Mouse (Mus musculus) heart, postnatal 14 days (tissue): Measurements from ENCODE around the gene Acvr1c. TPM values are rescaled to one million over a fixed set of nuclear protein-coding genes. Genes with fewer than 3 reads are reported as not detected.

ENCODE experiments used
- DNase-seq, 2 experiments: peaks; one replicate each; pipeline ENCODE4 v3.0.0; 2021 to 2022
- intact Hi-C: fragments of 180-260 bp; cut with DNase I; formaldehyde crosslinking; loops from one replicate; pipeline ENCODE4 v1.15.1; 2025
- total RNA-seq, 2 experiments: library from RNA; stranded (reverse); gene quantifications; 2 replicates each; pipeline ENCODE4 v1.2.3; 2021

Acvr1c gene
- total RNA-seq, 2 experiments from 2014 or later = 0.32 to 2.5 TPM

- no peak for DNase-seq
- intact Hi-C loops = loop anchor here (10.0 kb wide), 1 partner anchor 265 kb away; no protein-coding TSS in a partner anchor
These were observed 67.8 kb downstream of the Acvr1c start for GRCm38 (mm10) chr2:58289759-58290431.

- intact Hi-C loops = loop anchor here (10.0 kb wide), 1 partner anchor 265 kb away; no protein-coding TSS in a partner anchor
- DNase-seq = no peak
These were observed 68.4 kb downstream of the Acvr1c start for GRCm38 (mm10) chr2:58289331-58289730.

DNA sequence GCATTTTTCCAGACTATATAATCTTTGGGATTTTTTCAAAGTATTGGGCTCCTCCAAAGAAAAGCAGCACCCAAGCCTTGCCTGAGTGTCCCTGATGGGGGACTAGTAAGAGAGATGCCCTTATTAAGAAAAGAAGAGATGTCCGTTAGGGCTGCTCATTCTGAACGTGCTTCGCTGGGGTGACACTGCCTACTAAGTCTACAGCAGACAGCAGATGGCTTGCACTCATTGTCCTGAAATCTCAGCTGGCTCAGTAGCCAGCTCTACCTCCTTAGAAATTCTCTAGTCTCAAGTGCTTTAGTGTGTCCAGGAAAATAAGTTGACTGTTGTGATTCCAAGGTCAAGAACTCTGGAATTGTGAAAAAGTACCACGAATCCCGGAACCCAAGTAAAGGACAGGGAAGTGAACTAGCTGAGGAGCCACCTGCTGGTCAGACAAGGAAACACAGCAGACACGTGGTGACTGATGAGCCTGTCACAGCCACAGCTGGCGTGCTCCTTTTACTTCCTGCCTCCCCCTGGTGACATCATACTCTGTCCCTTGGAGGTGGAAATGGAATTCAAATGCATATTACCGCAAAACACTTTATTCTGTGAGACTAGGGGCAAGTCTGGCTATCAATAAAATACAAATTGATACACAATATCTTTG is 75.3 kb downstream of the Acvr1c start:
- DNase-seq = peak; percentile 33 to 67
- intact Hi-C loops = loop anchor here (2.0 to 10.0 kb wide), 3 partner anchors 85 to 258 kb away; partner anchors contain the start of gene Cytip

- intact Hi-C loops = loop anchor here (5.0 to 10.0 kb wide), 2 partner anchors 84 to 256 kb away; partner anchors contain the start of gene Cytip
- DNase-seq = no peak
These were observed 76.6 kb downstream of the Acvr1c start for GRCm38 (mm10) chr2:58281046-58281445.

DNA sequence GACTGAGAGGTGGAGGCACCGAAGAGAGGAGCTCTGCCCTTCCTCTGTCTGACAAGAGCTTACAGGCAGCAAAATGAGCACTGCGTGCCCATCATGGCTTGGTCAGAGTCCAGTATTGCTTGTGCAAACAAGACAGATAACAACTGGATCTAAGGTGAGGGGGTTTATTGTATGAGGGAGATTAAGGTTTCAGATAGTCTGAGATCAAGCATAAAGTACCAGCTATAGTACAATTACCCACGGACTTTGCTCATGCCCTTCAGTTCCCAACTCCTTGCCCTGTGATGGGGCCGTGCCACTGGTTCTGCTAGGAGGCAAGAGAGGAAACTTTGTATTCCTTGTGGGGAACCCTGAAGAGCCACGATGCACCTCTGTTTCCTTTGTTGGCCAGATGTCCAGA is 78.5 kb downstream of the Acvr1c start:
- no peak for DNase-seq
- intact Hi-C loops = no loop called here

DNA sequence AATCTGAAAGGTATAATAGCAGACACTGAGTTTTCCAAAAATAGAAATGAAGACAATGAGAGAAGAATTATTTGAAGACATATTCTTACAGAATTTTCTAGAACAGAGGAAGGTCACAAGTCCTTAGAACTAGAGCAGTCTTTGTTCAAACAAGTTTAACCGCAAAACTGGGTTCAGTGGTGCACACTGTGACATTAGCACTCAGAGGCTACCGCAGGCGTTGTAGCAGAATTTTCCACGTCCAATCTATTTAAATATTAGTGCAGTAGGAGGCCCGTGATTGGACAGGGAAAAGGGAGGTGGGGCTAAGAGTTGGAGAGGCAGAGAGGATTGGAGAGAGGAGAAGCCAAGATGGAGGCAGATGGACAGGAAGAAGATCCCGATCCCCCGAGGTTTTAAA is 81.2 kb downstream of the Acvr1c start:
- intact Hi-C loops = no loop called here
- DNase-seq = no peak

GRCm38 (mm10) chr2:58240639-58241038 is 117.1 kb downstream of the Acvr1c start:
- no peak for DNase-seq
- intact Hi-C loops = no loop called here

DNA sequence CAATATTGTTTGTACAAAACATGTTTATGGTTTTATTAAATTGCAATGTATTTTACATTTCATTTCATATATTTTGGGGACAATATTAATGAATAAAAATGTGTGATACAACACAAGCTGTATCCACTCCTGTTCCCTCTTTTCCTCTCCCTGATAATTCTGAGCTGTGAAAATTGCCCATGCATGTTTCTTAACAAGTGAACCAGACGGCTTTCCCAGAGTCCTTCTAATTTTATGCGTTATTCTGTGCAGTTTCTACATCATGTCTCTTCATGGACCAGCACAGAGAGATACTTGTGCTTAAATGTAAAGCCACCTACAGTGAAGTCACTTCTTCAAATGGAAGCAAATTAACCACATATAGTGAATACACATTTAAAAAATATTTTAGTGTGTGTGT is 120.2 kb downstream of the Acvr1c start:
- no peak for DNase-seq
- intact Hi-C loops = no loop called here

Other genes with a start within 250 kb of the Acvr1c start
- 1 to 10 TPM; 1.1 to 4.7 TPM for gene Cytip, start 162.4 kb downstream of the Acvr1c start, total RNA-seq
- gene Gm17409, start 112.2 kb upstream of the Acvr1c start, total RNA-seq = not detected
- gene Acvr1, start 209.3 kb upstream of the Acvr1c start, total RNA-seq = 10 to 100 TPM; 18.5 to 22.0 TPM
- 1 to 10 TPM; 2.4 to 2.9 TPM for gene Upp2, start 209.4 kb upstream of the Acvr1c start, total RNA-seq